Mouse (Mus musculus): ENCODE results near the gene Zranb1. TPM values are rescaled to one million over a fixed set of nuclear protein-coding genes. Genes with fewer than 3 reads are reported as not detected.

Zranb1 gene
- total and polyA plus RNA-seq, 3 experiments, result 17.4 to 18.5 TPM; not detected in 1

- Histone ChIP-seq H3K4me1 (ENCODE audit: control insufficient read depth in 1 of 2, insufficient read depth in 2 of 2, low read length in 2 of 2) (no peaks in the 10 kb centered on the region), H3K9ac (ENCODE audit: control insufficient read depth, low read depth, low read length, poor library complexity, severe bottlenecking) (no peak overlapping the region), H3K36me3 (ENCODE audit: control insufficient read depth in 1 of 2, insufficient read depth in 2 of 2, low read length in 2 of 2) (no peaks in the 10 kb centered on the region; a peak in 1 of 4 replicates), H3K4me3 (ENCODE audit: control insufficient read depth in 1 of 2, insufficient read depth in 1 of 2, low read depth in 2 of 2, low read length in 2 of 2) (no peak overlapping the region), H3K27me3 (ENCODE audit: control insufficient read depth in 1 of 2, insufficient read depth in 2 of 2, low read length in 2 of 2) (no peaks in the 10 kb centered on the region), H3K9me3 (replicated peaks; ENCODE audit: insufficient read depth, low read length) (no peaks in the 10 kb centered on the region), H3K79me2 (ENCODE audit: control insufficient read depth, insufficient read depth, low read length, poor library complexity) (peaks cover 4% of the 10 kb centered on the region), H3K27ac (ENCODE audit: control insufficient read depth, low read depth, low read length) (no peak overlapping the region)
- TF ChIP-seq ZNF384 (IDR thresholded peaks at IDR 0.05; ENCODE audit: low read depth, low read length) (no peak), MYB (IDR thresholded peaks at IDR 0.05; ENCODE audit: low read depth, low read length) (no peak), USF2 (IDR thresholded peaks at IDR 0.05; ENCODE audit: borderline replicate concordance in 1 of 2, insufficient read depth in 1 of 2, low read depth in 1 of 2, low read length in 2 of 2) (no peak), CTCF (IDR thresholded peaks at IDR 0.05 in 2 of 3, conservative IDR thresholded peaks at IDR 0.05 in 1 of 3; ENCODE audit: control insufficient read depth in 1 of 3, insufficient read depth in 1 of 3, low read depth in 2 of 3, low read length in 3 of 3, poor library complexity in 1 of 3, severe bottlenecking in 1 of 3) (no peak), MAZ (IDR thresholded peaks at IDR 0.05; ENCODE audit: low read depth, low read length) (no peak), ELF1 (IDR thresholded peaks at IDR 0.05; ENCODE audit: low read depth, low read length) (no peak), CHD1 (IDR thresholded peaks at IDR 0.05; ENCODE audit: low read depth, low read length) (no peak), MEF2A (IDR thresholded peaks at IDR 0.05; ENCODE audit: extremely low read depth, insufficient replicate concordance, low read depth, low read length, poor library complexity, severe bottlenecking) (no peak), HCFC1 (IDR thresholded peaks at IDR 0.05; ENCODE audit: low read depth, low read length) (no peak), JUND (IDR thresholded peaks at IDR 0.05; ENCODE audit: low read depth, low read length) (no peak), RAD21 (IDR thresholded peaks at IDR 0.05; ENCODE audit: low read depth, low read length) (no peak), ZC3H11A (IDR thresholded peaks at IDR 0.05; ENCODE audit: low read depth, low read length) (no peak), ZMIZ1 (IDR thresholded peaks at IDR 0.05; ENCODE audit: low read depth, low read length) (no peak)
- no peak for DNase-seq (ENCODE audit: low read depth, low spot score)
Observed at GRCm38 (mm10) chr7:133019481-133020020, 88.6 kb downstream of the Zranb1 start.

DNA sequence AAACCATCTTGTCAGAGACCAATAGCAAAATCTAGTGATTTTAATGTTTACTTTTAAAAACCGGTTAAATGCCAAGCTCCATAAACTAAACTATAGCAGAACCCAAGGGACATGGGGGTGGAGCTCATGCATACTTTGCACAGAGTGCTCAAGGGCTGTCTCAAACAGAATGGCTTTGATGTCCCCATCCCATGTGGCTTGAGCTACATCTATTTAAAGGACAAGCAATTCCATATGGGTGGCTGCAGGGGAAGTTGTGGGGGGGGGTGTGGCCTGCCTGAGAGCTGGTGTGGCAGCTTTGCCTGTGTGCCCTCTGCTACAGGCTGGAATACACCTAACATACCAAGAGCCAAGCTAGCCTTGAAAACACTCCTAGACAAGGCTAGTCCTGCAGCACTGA, 93.8 kb downstream of the Zranb1 start:
- Histone ChIP-seq H3K79me2 (ENCODE audit: control insufficient read depth, insufficient read depth, low read length, poor library complexity) (0 out of 2 replicates have a peak, but pooled peaks cover 6% of the 10 kb centered on the region), H3K9ac (ENCODE audit: control insufficient read depth, low read depth, low read length, poor library complexity, severe bottlenecking) (no peak overlapping the region), H3K27me3 (ENCODE audit: control insufficient read depth in 1 of 2, insufficient read depth in 2 of 2, low read length in 2 of 2) (no peaks in the 10 kb centered on the region), H3K9me3 (replicated peaks; ENCODE audit: insufficient read depth, low read length) (no peaks in the 10 kb centered on the region), H3K27ac (ENCODE audit: control insufficient read depth, low read depth, low read length) (no peak overlapping the region), H3K4me3 (ENCODE audit: control insufficient read depth in 1 of 2, insufficient read depth in 1 of 2, low read depth in 2 of 2, low read length in 2 of 2) (no peak overlapping the region), H3K36me3 (ENCODE audit: control insufficient read depth in 1 of 2, insufficient read depth in 2 of 2, low read length in 2 of 2) (peaks cover 0 to 11% of the 10 kb centered on the region in 2 experiments; a peak in 3 of 4 replicates), H3K4me1 (ENCODE audit: control insufficient read depth in 1 of 2, insufficient read depth in 2 of 2, low read length in 2 of 2) (peaks cover 2 to 11% of the 10 kb centered on the region in 2 experiments)
- DNase-seq (ENCODE audit: low read depth, low spot score), result no peak
- TF ChIP-seq SIN3A (IDR thresholded peaks at IDR 0.05; ENCODE audit: low read length) (no peak), USF2 (IDR thresholded peaks at IDR 0.05; ENCODE audit: borderline replicate concordance in 1 of 2, insufficient read depth in 1 of 2, low read depth in 1 of 2, low read length in 2 of 2) (no peak), ZNF384 (IDR thresholded peaks at IDR 0.05; ENCODE audit: low read depth, low read length) (no peak), CHD2 (IDR thresholded peaks at IDR 0.05; ENCODE audit: low read length) (no peak), MAX (IDR thresholded peaks at IDR 0.05; ENCODE audit: low read length) (no peak), MAFK (IDR thresholded peaks at IDR 0.05; ENCODE audit: borderline replicate concordance, low read depth, low read length) (no peak), CHD1 (IDR thresholded peaks at IDR 0.05; ENCODE audit: low read depth, low read length) (no peak), TCF12 (IDR thresholded peaks at IDR 0.05; ENCODE audit: low read depth, low read length) (no peak), E2F4 (IDR thresholded peaks at IDR 0.05; ENCODE audit: borderline replicate concordance, low read depth, low read length) (no peak)
